Mouse (Mus musculus) small intestine, adult 2 months (tissue): Measurements from ENCODE around the gene Gm13277.
"Not testable (repeated sequence)": the region's sequence is repeated elsewhere in the genome, so short reads cannot be mapped to it uniquely, and the experiment has no call there.

Experiments
- CTCF ChIP-seq: fragments of 200-500 bp; IDR thresholded peaks from 2 replicates; pipeline ENCODE4 v1.5.1; 2012; ENCODE audit warnings: low read depth, mild to moderate bottlenecking, control low read depth, inconsistent platforms, low read length, moderate library complexity, mixed read lengths; ENCODE audit not compliant: insufficient replicate concordance, insufficient read length; ENCODE audit errors: extremely low read depth
- POLR2A ChIP-seq: fragments of 200-500 bp; IDR thresholded peaks from 2 replicates; pipeline ENCODE4 v1.6.1; 2012; ENCODE audit warnings: low read depth, mild to moderate bottlenecking, control low read depth, inconsistent platforms, low read length, moderate library complexity

DNA sequence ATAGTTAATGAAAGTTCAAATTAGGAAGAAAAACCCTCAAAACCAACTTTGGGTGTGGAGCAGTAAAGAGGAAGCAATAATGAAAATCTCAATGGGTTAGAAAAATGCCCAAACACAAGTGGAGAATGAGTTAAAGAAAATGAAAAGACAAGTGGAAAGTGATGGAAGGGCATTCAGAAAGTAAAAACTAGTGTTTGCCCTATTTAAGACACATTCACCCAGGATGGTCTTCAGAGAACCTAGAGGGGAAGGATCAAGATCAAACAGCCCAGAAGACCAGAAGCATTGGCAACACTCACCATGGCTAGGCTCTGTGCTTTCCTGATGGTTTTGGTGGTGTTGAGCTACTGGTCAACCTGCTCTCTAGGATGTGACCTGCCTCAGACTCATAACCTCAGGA, 38.7 kb downstream of the Gm13277 start, which contains the start of gene Ifna6:
- TF ChIP-seq CTCF, POLR2A: not testable (repeated sequence)
